Mouse (Mus musculus): ENCODE measurements around the gene Lyzl6. TPM values are rescaled to one million over a fixed set of nuclear protein-coding genes. Genes with fewer than 3 reads are reported as not detected.

The Lyzl6 gene
- polyA plus RNA-seq, 1 experiment from 2014 or later, result not detected

DNA sequence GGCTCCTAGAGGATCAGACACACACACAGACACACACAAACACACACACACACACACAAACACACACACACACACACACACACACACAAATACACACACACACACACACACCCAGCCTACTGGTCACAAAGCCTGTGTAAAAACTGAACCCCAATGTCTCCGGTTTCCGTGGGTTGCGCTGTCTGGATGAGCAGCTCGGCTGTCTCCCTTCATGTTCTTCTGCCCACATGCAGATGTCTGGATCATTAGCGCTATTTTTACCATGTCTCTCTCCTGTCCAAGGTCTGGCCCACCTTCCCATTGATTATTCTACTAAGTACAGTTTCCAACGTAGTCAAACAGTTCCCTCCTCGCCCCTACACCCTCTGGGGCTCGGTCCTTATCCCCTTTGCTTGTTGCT, 24.4 kb upstream of the Lyzl6 start:
- Histone ChIP-seq H3K4me3 (replicated peaks; ENCODE audit: low read length) (no peak overlapping the region), H3K27me3 (replicated peaks; ENCODE audit: control insufficient read depth, insufficient read depth, low read length) (peaks cover 3% of the 10 kb centered on the region; the same call in 1 of the 2 replicates), H3K9me3 (ENCODE audit: control insufficient read depth, low read length) (no peaks in the 10 kb centered on the region), H3K36me3 (ENCODE audit: control insufficient read depth, insufficient read depth) (no peaks in the 10 kb centered on the region), H3K9ac (replicated peaks; ENCODE audit: low read depth, low read length) (no peak overlapping the region), H3K4me2 (ENCODE audit: low read length) (no peak overlapping the region), H3K27ac (ENCODE audit: low read length) (no peak overlapping the region), H3K4me1 (replicated peaks; ENCODE audit: control insufficient read depth, insufficient read depth, low read length) (peaks cover 40% of the 10 kb centered on the region)
- ATAC-seq, result no peak
- 86% methylated on average over 8 of the region's 8 CpGs for WGBS

DNA sequence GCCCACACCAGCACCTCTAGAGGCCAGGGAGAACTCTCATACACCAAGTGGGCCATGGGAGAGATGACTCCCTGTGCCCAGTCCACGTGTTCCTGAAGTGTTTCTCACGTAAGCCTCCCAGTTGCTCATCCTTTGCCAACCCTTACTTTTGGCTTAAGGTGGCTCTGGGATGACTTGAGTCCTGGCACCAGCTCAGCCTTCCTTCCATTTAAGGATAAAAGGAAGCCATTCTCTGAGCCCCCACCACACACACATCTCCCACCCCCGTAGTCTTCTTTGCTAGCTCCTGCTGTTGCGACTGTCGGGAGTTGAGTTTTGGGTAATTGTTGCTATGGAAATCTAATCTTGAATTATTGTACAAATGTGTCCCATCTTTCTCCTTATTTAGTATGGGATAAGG, 23.9 kb upstream of the Lyzl6 start:
- Histone ChIP-seq H3K27me3 (replicated peaks; ENCODE audit: control insufficient read depth, insufficient read depth, low read length) (peaks cover 3% of the 10 kb centered on the region; the same call in 1 of the 2 replicates), H3K4me2 (ENCODE audit: low read length) (no peak overlapping the region), H3K36me3 (ENCODE audit: control insufficient read depth, insufficient read depth) (no peaks in the 10 kb centered on the region), H3K4me1 (replicated peaks; ENCODE audit: control insufficient read depth, insufficient read depth, low read length) (peaks cover 43% of the 10 kb centered on the region), H3K9ac (replicated peaks; ENCODE audit: low read depth, low read length) (no peak overlapping the region), H3K27ac (ENCODE audit: low read length) (no peak overlapping the region), H3K4me3 (replicated peaks; ENCODE audit: low read length) (no peak overlapping the region), H3K9me3 (ENCODE audit: control insufficient read depth, low read length) (no peaks in the 10 kb centered on the region)
- WGBS, result 68% methylated on average over 5 of the region's 5 CpGs
- ATAC-seq, result no peak

DNA sequence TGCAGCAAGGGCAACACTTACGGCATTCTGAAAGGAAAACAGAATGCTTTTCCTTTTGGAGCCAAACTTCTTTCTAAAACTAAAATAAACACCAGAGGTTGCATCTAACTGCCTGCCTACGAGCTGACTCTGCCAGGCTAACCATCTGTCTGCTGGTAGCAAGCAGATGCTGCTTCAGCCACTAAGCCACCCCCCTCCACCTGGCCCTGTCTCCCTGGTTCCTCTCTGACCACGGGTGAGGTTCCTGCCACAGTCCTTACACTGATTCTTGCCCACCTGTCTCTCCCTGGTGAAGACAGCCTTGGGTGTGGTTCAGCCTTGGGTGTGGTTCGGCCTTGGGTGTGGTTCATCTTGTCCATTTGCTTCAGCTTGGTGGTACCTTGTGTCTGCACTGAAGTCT, 23.2 kb upstream of the Lyzl6 start:
- no peak for ATAC-seq
- Histone ChIP-seq H3K4me3 (replicated peaks; ENCODE audit: low read length) (no peak overlapping the region), H3K36me3 (ENCODE audit: control insufficient read depth, insufficient read depth) (no peaks in the 10 kb centered on the region), H3K27me3 (replicated peaks; ENCODE audit: control insufficient read depth, insufficient read depth, low read length) (peaks cover 3% of the 10 kb centered on the region; the same call in 1 of the 2 replicates), H3K4me1 (replicated peaks; ENCODE audit: control insufficient read depth, insufficient read depth, low read length) (peaks cover 36% of the 10 kb centered on the region), H3K9ac (replicated peaks; ENCODE audit: low read depth, low read length) (no peak overlapping the region), H3K9me3 (ENCODE audit: control insufficient read depth, low read length) (no peaks in the 10 kb centered on the region), H3K27ac (ENCODE audit: low read length) (no peak overlapping the region), H3K4me2 (ENCODE audit: low read length) (no peak overlapping the region)
- 52% methylated on average over 3 of the region's 4 CpGs for WGBS

DNA sequence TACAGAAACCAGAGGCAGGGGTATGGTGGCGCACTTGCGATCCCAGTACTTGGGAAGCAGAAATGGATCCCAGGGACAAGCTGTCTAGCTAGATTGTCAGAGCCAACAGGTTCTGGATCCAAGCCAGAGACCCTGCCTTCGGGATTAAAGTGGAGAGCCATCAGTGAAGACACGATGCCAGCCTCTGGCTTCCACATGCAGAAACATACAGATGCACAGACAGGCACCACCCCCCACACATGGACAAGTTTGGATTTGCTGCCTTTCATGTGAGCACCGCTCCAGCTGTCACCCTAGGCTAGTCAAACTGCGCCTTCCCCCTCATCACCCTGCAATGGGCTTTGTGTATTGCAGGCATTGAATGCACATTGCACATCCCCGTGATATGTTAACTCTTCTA, 19.5 kb upstream of the Lyzl6 start:
- peaks cover 19% of the 10 kb centered on the region for H3K27me3 ChIP-seq (replicated peaks; ENCODE audit: control insufficient read depth, insufficient read depth, low read length)
- no peak overlapping the region for H3K4me3 ChIP-seq (replicated peaks; ENCODE audit: low read length)
- H3K36me3 ChIP-seq (ENCODE audit: control insufficient read depth, insufficient read depth), result no peaks in the 10 kb centered on the region
- no peak overlapping the region for H3K9ac ChIP-seq (replicated peaks; ENCODE audit: low read depth, low read length)
- no peak overlapping the region for H3K27ac ChIP-seq (ENCODE audit: low read length)
- 58% methylated on average over 7 of the region's 7 CpGs for WGBS
- no peak for ATAC-seq
- H3K9me3 ChIP-seq (ENCODE audit: control insufficient read depth, low read length), result no peaks in the 10 kb centered on the region
- no peak overlapping the region for H3K4me2 ChIP-seq (ENCODE audit: low read length)
- peaks cover 22% of the 10 kb centered on the region for H3K4me1 ChIP-seq (replicated peaks; ENCODE audit: control insufficient read depth, insufficient read depth, low read length)

DNA sequence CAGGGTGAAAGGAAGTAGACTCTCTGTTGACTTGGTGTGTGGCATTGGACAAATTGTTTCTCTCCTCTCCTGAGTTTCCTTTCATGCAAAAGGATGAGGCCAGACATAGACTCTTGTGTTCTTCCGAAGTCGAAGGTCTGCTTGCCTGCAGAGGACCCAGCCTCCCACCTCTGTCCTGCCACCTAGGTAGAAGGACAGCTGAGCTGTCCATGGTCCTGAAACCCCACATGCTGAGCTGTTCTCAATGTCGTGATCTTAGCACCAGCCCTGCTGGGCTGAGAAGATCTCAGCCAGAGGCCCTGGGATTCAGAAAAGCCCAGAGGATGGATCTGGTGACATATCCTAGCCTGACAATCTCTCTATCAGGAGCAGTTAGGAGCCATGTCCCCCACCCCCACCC, 17.8 kb upstream of the Lyzl6 start:
- no peak overlapping the region for H3K4me2 ChIP-seq (ENCODE audit: low read length)
- no peak for ATAC-seq
- H3K4me3 ChIP-seq (replicated peaks; ENCODE audit: low read length), result no peak overlapping the region
- H3K27me3 ChIP-seq (replicated peaks; ENCODE audit: control insufficient read depth, insufficient read depth, low read length), result peaks cover 31% of the 10 kb centered on the region
- H3K27ac ChIP-seq (ENCODE audit: low read length), result no peak overlapping the region
- H3K4me1 ChIP-seq (replicated peaks; ENCODE audit: control insufficient read depth, insufficient read depth, low read length), result peaks cover 12% of the 10 kb centered on the region
- no peak overlapping the region for H3K9ac ChIP-seq (replicated peaks; ENCODE audit: low read depth, low read length)
- 8% methylated on average over 3 of the region's 3 CpGs for WGBS
- no peaks in the 10 kb centered on the region for H3K9me3 ChIP-seq (ENCODE audit: control insufficient read depth, low read length)
- no peaks in the 10 kb centered on the region for H3K36me3 ChIP-seq (ENCODE audit: control insufficient read depth, insufficient read depth)

DNA sequence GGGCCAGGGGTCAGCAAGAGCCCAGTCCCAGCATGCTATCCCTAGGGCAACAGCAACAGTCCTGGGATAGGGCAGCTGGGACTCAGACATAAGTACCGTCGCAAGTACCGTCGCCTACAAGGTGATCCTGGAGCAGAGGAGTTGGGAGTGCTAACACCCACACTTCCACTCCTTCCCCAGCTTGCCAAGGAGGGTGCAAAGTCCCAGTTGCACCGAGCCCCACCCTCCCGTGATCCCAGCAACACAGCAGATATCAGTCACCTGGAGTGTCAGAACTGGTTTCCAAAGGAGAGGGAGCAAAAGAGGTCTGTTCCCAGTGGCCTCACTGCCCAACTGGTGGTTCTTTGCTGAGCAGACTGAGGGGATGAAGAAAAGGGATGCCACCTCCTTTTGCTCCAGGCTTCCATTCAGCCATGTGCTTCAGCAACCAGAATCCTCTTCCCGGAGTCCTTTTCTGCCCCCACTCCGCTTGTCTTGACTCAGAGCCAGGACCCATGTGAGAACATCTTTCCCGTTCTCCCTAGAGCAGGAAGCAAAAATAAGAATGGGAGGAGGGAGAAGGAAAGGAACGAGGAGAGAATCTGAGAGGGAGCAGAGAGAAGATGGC, 14.8 kb upstream of the Lyzl6 start:
- Histone ChIP-seq H3K9ac (replicated peaks; ENCODE audit: low read depth, low read length) (no peak overlapping the region), H3K36me3 (ENCODE audit: control insufficient read depth, insufficient read depth) (no peaks in the 10 kb centered on the region), H3K9me3 (ENCODE audit: control insufficient read depth, low read length) (no peaks in the 10 kb centered on the region), H3K27ac (ENCODE audit: low read length) (no peak overlapping the region), H3K4me3 (replicated peaks; ENCODE audit: low read length) (no peak overlapping the region), H3K4me2 (ENCODE audit: low read length) (no peak overlapping the region), H3K4me1 (replicated peaks; ENCODE audit: control insufficient read depth, insufficient read depth, low read length) (peaks cover 22% of the 10 kb centered on the region), H3K27me3 (replicated peaks; ENCODE audit: control insufficient read depth, insufficient read depth, low read length) (peaks cover 57% of the 10 kb centered on the region)
- ATAC-seq, result no peak
- 63% methylated on average over 10 of the region's 10 CpGs for WGBS

DNA sequence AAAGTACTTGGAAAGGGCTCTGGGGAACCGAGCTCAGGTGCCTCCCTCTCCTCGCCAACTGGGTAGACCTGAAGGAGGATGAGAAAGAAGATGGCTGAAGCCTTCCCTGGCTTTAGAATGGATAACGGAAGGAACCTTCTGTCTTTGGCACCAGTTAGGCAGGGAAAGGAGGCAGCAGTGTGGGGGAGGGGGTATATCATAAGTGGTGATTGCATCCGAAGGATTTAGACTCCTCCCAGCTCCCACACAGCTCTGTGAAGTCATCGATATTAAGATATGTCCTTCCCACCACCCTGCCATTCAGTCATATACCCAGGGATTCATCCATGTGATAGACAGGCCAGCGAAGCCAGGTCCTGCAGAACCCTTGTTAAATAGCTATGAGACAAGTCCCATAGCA, 12.7 kb upstream of the Lyzl6 start:
- no peak overlapping the region for H3K27ac ChIP-seq (ENCODE audit: low read length)
- no peak overlapping the region for H3K4me2 ChIP-seq (ENCODE audit: low read length)
- peaks cover 77% of the 10 kb centered on the region for H3K27me3 ChIP-seq (replicated peaks; ENCODE audit: control insufficient read depth, insufficient read depth, low read length)
- H3K36me3 ChIP-seq (ENCODE audit: control insufficient read depth, insufficient read depth), result no peaks in the 10 kb centered on the region
- no peak for ATAC-seq
- no peak overlapping the region for H3K4me3 ChIP-seq (replicated peaks; ENCODE audit: low read length)
- no peak overlapping the region for H3K9ac ChIP-seq (replicated peaks; ENCODE audit: low read depth, low read length)
- peaks cover 20% of the 10 kb centered on the region for H3K4me1 ChIP-seq (replicated peaks; ENCODE audit: control insufficient read depth, insufficient read depth, low read length)
- WGBS, result 76% methylated on average over 6 of the region's 6 CpGs
- no peaks in the 10 kb centered on the region for H3K9me3 ChIP-seq (ENCODE audit: control insufficient read depth, low read length)

DNA sequence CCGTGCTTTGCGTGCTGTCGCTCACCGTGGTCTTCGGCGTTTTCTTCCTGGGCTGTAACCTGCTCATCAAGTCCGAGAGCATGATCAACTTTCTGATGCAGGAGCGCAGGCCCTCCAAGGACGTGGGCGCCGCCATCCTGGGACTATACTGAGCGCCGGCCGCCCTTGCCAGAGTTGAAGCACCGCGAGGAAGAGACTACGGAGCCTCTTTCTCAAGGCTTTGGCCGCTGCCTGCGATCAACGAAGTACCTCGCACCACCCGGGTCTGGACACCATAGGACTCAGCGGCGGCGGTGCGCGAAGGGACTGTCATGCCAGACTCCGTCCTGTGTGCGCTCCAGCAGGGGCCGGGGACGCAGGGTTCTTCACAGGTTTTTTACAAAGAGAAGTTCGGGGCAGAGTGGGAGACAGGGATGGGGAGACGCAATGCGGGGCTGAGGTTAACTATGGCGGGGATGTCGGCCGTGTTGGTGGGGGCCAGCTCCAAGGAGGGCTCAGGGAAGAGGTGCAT, 11.3 kb upstream of the Lyzl6 start:
- no peaks in the 10 kb centered on the region for H3K9me3 ChIP-seq (ENCODE audit: control insufficient read depth, low read length)
- 2% methylated on average over 37 of the region's 37 CpGs for WGBS
- H3K27ac ChIP-seq (ENCODE audit: low read length), result no peak overlapping the region
- no peaks in the 10 kb centered on the region for H3K36me3 ChIP-seq (ENCODE audit: control insufficient read depth, insufficient read depth)
- peak overlapping the region; percentile 42 for H3K4me3 ChIP-seq (replicated peaks; ENCODE audit: low read length)
- H3K9ac ChIP-seq (replicated peaks; ENCODE audit: low read depth, low read length), result peak overlapping the region; percentile 43; the same call in 1 of the 2 replicates
- H3K27me3 ChIP-seq (replicated peaks; ENCODE audit: control insufficient read depth, insufficient read depth, low read length), result peaks cover 70% of the 10 kb centered on the region
- H3K4me2 ChIP-seq (ENCODE audit: low read length), result peak overlapping the region; percentile 62
- no peak for ATAC-seq
- H3K4me1 ChIP-seq (replicated peaks; ENCODE audit: control insufficient read depth, insufficient read depth, low read length), result peaks cover 16% of the 10 kb centered on the region

DNA sequence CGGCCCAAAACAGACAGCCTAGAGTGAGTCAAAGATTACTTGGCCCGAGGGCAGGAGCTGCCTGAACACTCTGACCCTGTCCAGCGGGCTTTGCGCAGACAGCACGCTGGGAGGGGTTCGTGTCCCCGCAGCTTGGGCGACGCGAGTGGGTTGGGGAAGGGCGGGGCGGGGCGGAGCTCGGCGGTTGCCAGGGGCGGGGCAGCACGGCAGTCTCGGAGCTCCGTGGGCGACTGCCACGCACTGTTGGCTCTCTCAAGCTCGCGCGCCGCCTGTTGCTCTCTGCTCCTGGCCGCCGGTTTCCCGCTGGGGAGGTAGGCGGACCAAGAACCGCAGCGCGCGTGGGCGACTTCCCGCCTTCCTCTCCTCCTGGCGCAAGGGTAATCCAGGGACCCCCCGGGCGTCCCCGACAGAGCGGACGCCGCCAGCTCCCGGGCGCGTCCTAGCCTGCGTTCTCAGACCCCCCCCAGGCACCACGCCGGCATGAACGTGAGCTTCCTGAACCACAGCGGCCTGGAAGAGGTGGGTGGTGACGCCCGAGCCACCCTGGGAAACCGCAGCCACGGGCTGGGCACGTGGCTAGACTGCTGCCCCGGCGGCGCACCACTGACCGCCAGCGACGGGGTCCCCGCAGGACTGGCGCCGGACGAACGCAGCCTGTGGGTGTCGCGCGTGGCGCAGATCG, 10.8 kb upstream of the Lyzl6 start, which contains the start of gene Rprml:
Rprml (plus strand) TSS at position 270 of the 682 bp plus-strand sequence.
- 0 out of 2 replicates have a peak, but pooled peaks have one; percentile 26 for ATAC-seq
- H3K36me3 ChIP-seq (ENCODE audit: control insufficient read depth, insufficient read depth), result no peaks in the 10 kb centered on the region
- peak within 1 kb of the TSS; percentile 43 for H3K9ac ChIP-seq (replicated peaks; ENCODE audit: low read depth, low read length)
- peak within 1 kb of the TSS; percentile 62 for H3K4me2 ChIP-seq (ENCODE audit: low read length)
- peaks cover 64% of the 10 kb centered on the region for H3K27me3 ChIP-seq (replicated peaks; ENCODE audit: control insufficient read depth, insufficient read depth, low read length)
- no peak within 1 kb of the TSS for H3K27ac ChIP-seq (ENCODE audit: low read length)
- peaks cover 16% of the 10 kb centered on the region for H3K4me1 ChIP-seq (replicated peaks; ENCODE audit: control insufficient read depth, insufficient read depth, low read length)
- WGBS, result 1% methylated on average over 50 of the region's 71 CpGs
- H3K4me3 ChIP-seq (replicated peaks; ENCODE audit: low read length), result peak within 1 kb of the TSS; percentile 42
- 0 out of 2 replicates have a peak, but pooled peaks cover 2% of the 10 kb centered on the region for H3K9me3 ChIP-seq (ENCODE audit: control insufficient read depth, low read length)
